Mouse (Mus musculus): ENCODE results near the gene Il27. TPM values are rescaled to one million over a fixed set of nuclear protein-coding genes. Genes with fewer than 3 reads are reported as not detected.
"Not testable (repeated sequence)": the region's sequence is repeated elsewhere in the genome, so short reads cannot be mapped to it uniquely, and the experiment has no call there.

The Il27 gene
- polyA plus RNA-seq (2012; rRNA removed) = not detected in 2 replicates

- Histone ChIP-seq H3K27me3 (ENCODE audit: control insufficient read depth, insufficient read depth, low read length) (no peaks in the 10 kb centered on the region), H3K27ac (ENCODE audit: control insufficient read depth, insufficient read depth, low read depth, low read length) (no peak within 1 kb of the TSS), H3K4me3 (ENCODE audit: control insufficient read depth, low read depth, low read length) (no peak within 1 kb of the TSS), H3K36me3 (ENCODE audit: control insufficient read depth, insufficient read depth, low read length) (no peaks in the 10 kb centered on the region), H3K4me1 (ENCODE audit: control insufficient read depth, insufficient read depth, low read length) (no peaks in the 10 kb centered on the region; the same call in 1 of the 2 replicates)
- no peak for TF ChIP-seq CTCF (IDR thresholded peaks at IDR 0.05; ENCODE audit: control insufficient read depth, insufficient read depth, insufficient replicate concordance, low read depth, low read length)
Measured at GRCm38 (mm10) chr7:126594862-126595561, at the start of gene Il27. Il27 (minus strand) TSS chr7:126594941.

GRCm38 (mm10) chr7:126644345-126644744, 49.6 kb upstream of the Il27 start:
- TF ChIP-seq POLR2A (IDR thresholded peaks at IDR 0.05; ENCODE audit: control insufficient read depth, low read depth, low read length) (no peak), CTCF (IDR thresholded peaks at IDR 0.05; ENCODE audit: control insufficient read depth, insufficient read depth, insufficient replicate concordance, low read depth, low read length) (no peak)
- Histone ChIP-seq H3K27ac (ENCODE audit: control insufficient read depth, insufficient read depth, low read depth, low read length) (no peak overlapping the region), H3K4me3 (ENCODE audit: control insufficient read depth, low read depth, low read length) (no peak overlapping the region), H3K27me3 (ENCODE audit: control insufficient read depth, insufficient read depth, low read length) (no peaks in the 10 kb centered on the region), H3K36me3 (ENCODE audit: control insufficient read depth, insufficient read depth, low read length) (no peaks in the 10 kb centered on the region), H3K4me1 (ENCODE audit: control insufficient read depth, insufficient read depth, low read length) (no peaks in the 10 kb centered on the region; the same call in 1 of the 2 replicates)

- not testable (repeated sequence) for H3K4me1 ChIP-seq (ENCODE audit: control insufficient read depth, insufficient read depth, low read length); H3K27ac ChIP-seq (ENCODE audit: control insufficient read depth, insufficient read depth, low read depth, low read length); H3K4me3 ChIP-seq (ENCODE audit: control insufficient read depth, low read depth, low read length); H3K36me3 ChIP-seq (ENCODE audit: control insufficient read depth, insufficient read depth, low read length); H3K27me3 ChIP-seq (ENCODE audit: control insufficient read depth, insufficient read depth, low read length)
Measured at GRCm38 (mm10) chr7:126643244-126643617, 48.5 kb upstream of the Il27 start.

- Histone ChIP-seq H3K4me3 (ENCODE audit: control insufficient read depth, low read depth, low read length) (no peak overlapping the region), H3K27ac (ENCODE audit: control insufficient read depth, insufficient read depth, low read depth, low read length) (no peak overlapping the region), H3K4me1 (ENCODE audit: control insufficient read depth, insufficient read depth, low read length) (no peaks in the 10 kb centered on the region), H3K27me3 (ENCODE audit: control insufficient read depth, insufficient read depth, low read length) (no peaks in the 10 kb centered on the region), H3K36me3 (ENCODE audit: control insufficient read depth, insufficient read depth, low read length) (no peaks in the 10 kb centered on the region)
- no peak for TF ChIP-seq CTCF (IDR thresholded peaks at IDR 0.05; ENCODE audit: control insufficient read depth, insufficient read depth, insufficient replicate concordance, low read depth, low read length)
- no peak for TF ChIP-seq POLR2A (IDR thresholded peaks at IDR 0.05; ENCODE audit: control insufficient read depth, low read depth, low read length)
Measured at GRCm38 (mm10) chr7:126642545-126643243, 48.0 kb upstream of the Il27 start.

- no peaks in the 10 kb centered on the region for H3K27me3 ChIP-seq (ENCODE audit: control insufficient read depth, insufficient read depth, low read length)
- H3K4me3 ChIP-seq (ENCODE audit: control insufficient read depth, low read depth, low read length) = no peak overlapping the region
- no peaks in the 10 kb centered on the region for H3K4me1 ChIP-seq (ENCODE audit: control insufficient read depth, insufficient read depth, low read length)
- TF ChIP-seq CTCF (IDR thresholded peaks at IDR 0.05; ENCODE audit: control insufficient read depth, insufficient read depth, insufficient replicate concordance, low read depth, low read length) (peak; percentile 10; the same call in 1 of the 2 replicates), POLR2A (IDR thresholded peaks at IDR 0.05; ENCODE audit: control insufficient read depth, low read depth, low read length) (no peak)
- H3K36me3 ChIP-seq (ENCODE audit: control insufficient read depth, insufficient read depth, low read length) = no peaks in the 10 kb centered on the region
- H3K27ac ChIP-seq (ENCODE audit: control insufficient read depth, insufficient read depth, low read depth, low read length) = no peak overlapping the region
Measured at GRCm38 (mm10) chr7:126636733-126637520, 42.2 kb upstream of the Il27 start.

- H3K27me3 ChIP-seq (ENCODE audit: control insufficient read depth, insufficient read depth, low read length) = no peaks in the 10 kb centered on the region
- no peaks in the 10 kb centered on the region for H3K36me3 ChIP-seq (ENCODE audit: control insufficient read depth, insufficient read depth, low read length)
- no peak overlapping the region for H3K27ac ChIP-seq (ENCODE audit: control insufficient read depth, insufficient read depth, low read depth, low read length)
- no peak for TF ChIP-seq POLR2A (IDR thresholded peaks at IDR 0.05; ENCODE audit: control insufficient read depth, low read depth, low read length)
- no peak for TF ChIP-seq CTCF (IDR thresholded peaks at IDR 0.05; ENCODE audit: control insufficient read depth, insufficient read depth, insufficient replicate concordance, low read depth, low read length)
- no peaks in the 10 kb centered on the region for H3K4me1 ChIP-seq (ENCODE audit: control insufficient read depth, insufficient read depth, low read length)
- H3K4me3 ChIP-seq (ENCODE audit: control insufficient read depth, low read depth, low read length) = no peak overlapping the region
Measured at GRCm38 (mm10) chr7:126635375-126635774, 40.6 kb upstream of the Il27 start.

GRCm38 (mm10) chr7:126632478-126632877, 37.7 kb upstream of the Il27 start:
- Histone ChIP-seq H3K4me1 (ENCODE audit: control insufficient read depth, insufficient read depth, low read length) (no peaks in the 10 kb centered on the region), H3K36me3 (ENCODE audit: control insufficient read depth, insufficient read depth, low read length) (no peaks in the 10 kb centered on the region), H3K27ac (ENCODE audit: control insufficient read depth, insufficient read depth, low read depth, low read length) (no peak overlapping the region), H3K4me3 (ENCODE audit: control insufficient read depth, low read depth, low read length) (no peak overlapping the region), H3K27me3 (ENCODE audit: control insufficient read depth, insufficient read depth, low read length) (no peaks in the 10 kb centered on the region)
- TF ChIP-seq POLR2A (IDR thresholded peaks at IDR 0.05; ENCODE audit: control insufficient read depth, low read depth, low read length) (no peak), CTCF (IDR thresholded peaks at IDR 0.05; ENCODE audit: control insufficient read depth, insufficient read depth, insufficient replicate concordance, low read depth, low read length) (no peak)
